Mouse (Mus musculus) MN1 (cell line): ENCODE data around the gene Fbxl2.

ENCODE experiments used
- DNase-seq: peaks from one replicate; pipeline ENCODE4 v3.0.0-alpha.2; 2016; ENCODE audit warnings: low spot score

Fbxl2 gene

DNA sequence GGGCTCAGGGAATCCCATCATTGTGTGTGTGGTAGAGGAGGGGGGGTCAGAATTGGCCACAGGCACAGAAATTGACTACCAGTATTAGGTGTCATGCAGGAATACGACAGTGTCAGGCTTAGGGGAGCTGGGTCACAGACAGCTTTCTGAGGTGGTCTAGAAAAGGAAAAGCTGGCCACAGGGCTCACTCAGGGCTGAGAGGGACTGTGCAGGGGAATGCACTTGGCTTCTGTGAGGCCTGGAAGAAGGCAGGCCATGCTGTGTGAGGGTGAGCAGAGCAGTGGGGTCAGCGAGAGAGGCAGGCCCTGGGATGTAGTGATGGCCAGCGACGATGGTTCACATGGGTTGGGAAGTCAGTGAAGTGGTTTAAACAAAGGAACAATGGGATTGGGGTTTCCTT lies 72.1 kb downstream of the Fbxl2 start:
- DNase-seq = no peak

DNA sequence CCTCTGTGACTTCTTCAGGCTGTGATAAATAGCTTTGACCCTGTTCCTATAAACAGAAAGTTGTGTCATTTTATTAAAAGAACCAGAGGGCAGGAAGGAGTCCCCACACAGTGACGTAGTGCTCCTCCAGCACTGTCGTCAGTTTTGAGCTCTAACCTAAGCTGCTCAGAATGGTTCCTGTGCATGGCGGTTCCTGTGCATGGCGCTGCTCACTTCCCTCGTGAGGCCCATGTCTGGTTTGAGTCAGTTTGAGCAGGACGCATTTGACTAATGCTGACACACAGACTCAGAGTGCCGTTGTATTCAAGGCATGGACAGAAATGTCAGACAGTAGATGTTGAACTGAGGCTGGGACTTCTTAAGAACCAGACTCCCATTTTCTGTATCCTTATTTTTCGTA lies 74.4 kb downstream of the Fbxl2 start:
- no peak for DNase-seq

DNA sequence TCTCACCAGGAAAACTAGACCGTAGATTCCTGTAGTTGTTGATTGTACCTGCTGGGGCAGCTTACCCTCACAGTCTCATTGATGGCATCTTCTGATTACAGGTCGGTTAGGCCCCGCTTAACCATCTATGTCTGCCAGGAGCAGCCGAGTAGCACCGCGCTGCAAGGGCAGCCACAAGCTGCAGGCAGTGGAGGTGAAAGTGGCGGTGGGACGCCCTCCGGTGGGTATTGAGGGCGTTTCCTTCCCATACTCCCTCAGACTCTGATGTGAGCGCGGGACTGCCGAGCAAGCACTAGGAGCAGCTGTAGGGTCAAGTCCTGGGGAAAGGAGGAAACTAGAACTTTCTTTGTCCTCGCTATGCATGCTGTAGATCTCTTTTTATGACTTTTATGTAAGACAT lies 76.0 kb downstream of the Fbxl2 start:
- DNase-seq = no peak

DNA sequence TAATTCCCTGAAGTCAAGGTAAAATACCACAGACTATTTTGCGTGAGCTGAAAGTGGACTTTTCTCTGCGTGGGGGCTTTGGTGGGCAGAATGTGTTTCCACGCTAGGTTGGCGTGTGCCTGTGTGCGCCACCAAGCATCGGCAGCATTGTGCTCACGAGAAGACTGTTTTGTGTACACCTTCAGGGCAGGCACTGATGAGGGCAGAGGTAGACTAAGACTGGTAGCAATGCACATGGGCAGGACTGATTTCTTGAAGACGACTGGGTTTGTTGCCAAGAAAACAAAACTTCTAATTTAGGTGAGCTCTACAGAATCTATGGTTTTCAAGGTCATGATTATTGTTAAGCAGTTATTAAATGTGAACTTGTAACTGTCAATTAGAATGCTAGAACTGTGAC lies 76.6 kb downstream of the Fbxl2 start:
- no peak for DNase-seq

DNA sequence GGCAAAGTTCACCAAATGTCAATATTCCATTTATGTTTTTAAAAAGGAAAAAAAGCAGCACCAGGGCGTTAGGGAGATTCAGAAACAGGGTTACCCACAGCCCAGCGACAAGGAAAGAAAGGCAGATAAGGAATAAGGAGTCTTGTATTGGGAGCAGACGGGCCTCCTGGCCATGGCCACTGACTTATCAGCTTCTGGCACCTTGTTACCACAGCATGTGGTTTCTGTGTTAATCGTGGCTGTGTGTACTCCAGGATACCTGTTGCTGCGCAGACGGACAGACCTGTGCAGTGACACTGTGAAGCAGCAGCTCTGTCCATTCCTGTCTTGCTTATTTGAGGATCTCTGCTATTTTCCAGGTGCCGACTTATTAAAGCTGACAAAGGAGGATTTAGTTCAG lies 77.0 kb downstream of the Fbxl2 start:
- DNase-seq = no peak

DNA sequence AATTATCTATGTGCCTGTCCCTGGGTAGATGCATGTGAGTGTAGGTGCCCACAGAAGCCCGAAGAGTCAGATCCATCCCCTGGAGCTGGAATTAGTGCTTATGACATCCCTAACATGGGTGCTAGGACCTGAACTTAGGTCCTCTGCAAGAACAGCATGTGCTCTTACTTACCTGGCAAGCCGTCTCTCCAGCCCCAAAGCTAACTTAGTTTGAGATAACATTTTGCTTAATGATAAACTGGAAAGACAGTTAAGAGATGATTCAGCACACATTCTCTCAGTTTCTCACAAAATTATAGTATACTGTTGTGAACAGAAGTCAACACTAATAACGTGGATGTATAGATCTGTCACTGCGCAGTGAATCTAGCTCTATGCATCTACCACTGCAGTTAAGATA lies 79.2 kb downstream of the Fbxl2 start:
- DNase-seq = no peak

DNA sequence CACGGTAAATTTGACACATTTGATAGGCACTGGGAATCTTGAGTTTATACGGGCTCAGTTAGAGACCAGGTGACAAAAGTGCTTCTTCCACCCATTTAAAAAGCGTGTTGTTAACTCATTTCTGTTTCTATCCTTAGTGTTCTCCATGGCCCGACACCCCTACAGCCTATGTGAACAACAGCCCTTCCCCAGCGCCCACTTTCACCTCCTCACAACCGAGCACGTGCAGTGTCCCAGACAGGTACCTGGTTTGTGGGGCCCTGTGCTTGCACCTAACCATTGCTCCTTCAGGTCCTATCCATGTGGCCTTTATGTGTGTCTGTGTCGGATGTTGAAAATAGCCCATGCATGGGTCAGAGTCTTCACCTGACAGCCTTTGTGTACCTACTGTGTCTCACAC lies 81.6 kb downstream of the Fbxl2 start:
- DNase-seq = no peak

DNA sequence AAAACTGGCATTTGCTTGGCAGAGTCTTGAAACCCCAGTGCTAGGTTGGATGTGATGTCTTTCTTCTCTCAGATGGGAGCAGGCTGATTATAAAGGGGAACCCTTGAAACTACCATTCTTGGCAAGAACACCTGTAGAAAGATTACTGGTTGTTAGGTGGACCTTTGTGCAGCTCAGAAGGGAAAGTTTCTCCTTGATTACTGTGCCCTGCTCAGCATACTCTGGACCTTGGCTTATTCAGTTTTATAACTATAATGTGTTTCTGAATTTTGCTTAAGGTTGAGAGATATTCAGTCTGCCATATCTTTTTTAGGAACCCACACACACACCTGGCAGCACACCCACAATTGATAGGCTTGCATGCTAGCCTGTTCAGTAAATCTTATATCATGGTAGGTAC lies 82.3 kb downstream of the Fbxl2 start:
- no peak for DNase-seq

DNA sequence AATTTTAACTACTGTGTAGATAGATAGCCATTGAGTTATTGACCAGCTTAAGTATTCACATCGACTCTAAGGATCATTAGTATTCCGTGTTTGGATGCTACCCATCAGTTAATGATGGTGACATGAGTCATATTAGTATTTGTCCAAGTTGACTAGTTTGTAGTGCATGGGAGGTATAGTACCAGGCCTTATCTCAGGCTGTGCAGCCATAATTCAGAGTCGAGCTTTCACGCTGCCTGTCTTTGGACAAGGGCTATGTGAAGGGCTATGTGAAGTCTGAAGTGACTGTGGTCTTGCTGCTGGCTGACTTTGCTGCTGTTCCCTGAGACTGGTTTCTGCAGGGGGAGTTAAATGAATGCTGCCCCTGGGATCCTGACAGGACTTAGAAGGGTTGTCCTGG lies 88.2 kb downstream of the Fbxl2 start:
- DNase-seq = no peak

DNA sequence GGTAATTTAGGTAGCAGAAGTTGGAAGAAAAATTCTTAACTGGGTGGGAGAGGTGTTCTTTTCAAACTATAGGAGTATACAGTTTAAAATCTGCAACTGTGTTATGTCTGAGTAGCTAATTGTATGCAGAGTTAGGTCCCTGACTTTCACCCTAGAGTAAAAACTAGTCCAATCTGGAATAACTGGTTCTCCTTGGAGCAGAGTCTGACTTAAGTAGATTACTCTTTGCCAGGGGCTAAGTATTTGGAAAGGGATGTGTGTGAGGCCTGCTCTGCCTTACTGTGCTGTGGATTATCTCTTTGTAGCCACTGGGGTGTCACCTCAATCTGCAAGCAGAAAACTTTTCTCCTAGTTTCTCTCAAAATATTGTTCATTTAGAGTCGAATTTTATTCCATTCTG lies 98.8 kb downstream of the Fbxl2 start:
- no peak for DNase-seq

DNA sequence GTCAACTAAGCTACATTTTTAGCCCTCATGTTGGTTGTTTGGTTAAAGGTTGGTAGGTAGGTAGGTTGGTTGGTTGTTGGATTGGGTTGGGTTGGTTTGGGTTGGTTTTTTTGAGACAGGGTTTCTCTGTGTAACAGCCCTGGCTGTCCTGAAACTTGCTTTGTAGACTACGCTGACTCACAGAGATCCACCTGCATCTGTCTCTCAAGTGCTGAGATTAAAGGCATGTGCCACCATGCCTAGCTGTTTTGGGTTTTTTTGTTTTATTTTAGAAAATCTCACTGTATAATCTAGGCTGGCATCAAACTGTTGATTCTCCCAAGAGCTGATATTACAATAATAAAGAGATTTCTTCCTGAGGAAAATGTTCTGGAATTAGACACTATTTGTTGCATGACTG lies 102.6 kb downstream of the Fbxl2 start:
- no peak for DNase-seq

DNA sequence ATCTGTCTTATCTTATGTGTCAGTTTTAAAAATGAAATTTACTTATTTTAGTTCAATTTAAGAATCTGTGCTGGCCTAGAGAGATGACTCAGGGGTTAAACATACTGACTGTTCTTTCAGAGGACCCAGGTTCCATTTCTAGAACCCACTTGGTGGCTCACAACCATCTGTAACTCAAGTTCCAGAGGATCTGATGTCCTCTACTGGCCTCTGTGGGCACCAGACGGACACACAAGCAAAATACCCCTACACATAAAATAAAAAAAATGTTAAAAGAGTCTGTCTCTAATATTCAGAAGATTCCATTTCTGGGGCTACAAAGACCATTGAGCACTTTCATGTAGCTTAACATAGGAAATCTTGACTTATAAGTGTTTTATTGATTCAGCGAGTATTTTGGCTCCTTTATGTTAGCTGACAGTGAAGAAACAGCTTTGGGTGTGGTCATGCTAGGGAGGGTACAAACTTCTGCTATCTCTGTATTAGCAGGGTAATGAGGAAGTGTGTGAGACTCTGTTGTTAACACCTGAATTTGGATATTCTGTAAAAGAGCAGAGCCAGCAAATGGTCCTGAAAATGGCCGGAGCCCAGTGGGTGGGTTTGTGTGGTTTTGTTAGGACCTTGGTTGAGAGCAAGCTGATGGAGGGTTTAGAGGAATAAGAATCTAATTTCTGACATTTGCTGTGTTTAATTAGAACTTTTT lies 104.7 kb downstream of the Fbxl2 start:
- no peak for DNase-seq

DNA sequence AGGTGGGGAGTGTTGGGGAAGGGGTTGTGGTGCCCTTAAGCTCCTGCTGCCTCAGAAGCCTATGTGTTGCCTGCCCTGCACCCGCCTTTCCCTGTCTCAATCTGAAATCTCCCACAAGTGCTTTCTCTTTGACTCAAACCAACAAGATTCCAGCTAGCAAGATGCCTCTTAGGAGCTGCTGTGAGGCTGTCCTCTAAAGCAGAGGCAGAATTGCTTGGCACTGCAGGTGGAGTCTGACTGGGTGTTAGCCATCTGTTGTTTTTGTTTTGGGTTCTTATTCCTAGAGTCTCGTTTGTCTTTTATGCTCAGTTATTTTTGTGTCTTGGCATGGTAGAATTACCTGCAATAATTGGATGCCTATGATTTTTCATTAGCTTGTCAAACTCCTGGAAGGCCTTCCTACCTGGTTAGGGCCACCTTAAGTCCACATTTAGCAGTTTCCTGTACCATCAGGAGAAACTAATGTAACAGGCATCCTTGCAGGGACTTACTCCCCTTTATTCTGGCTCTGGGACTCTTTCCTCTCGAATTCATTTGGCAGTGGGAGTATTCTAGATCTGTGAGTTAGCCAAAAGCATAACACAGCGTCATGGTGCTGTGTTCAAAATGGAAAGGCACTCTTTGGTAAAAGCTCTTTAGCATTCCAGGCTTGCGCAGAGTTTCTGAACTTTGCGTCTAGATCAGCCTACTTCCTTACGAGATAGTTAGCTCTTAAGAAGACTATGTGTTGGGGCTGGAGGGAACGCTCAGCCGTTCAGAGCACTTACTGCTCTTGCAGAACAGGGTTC lies 106.7 kb downstream of the Fbxl2 start:
- DNase-seq = no peak

DNA sequence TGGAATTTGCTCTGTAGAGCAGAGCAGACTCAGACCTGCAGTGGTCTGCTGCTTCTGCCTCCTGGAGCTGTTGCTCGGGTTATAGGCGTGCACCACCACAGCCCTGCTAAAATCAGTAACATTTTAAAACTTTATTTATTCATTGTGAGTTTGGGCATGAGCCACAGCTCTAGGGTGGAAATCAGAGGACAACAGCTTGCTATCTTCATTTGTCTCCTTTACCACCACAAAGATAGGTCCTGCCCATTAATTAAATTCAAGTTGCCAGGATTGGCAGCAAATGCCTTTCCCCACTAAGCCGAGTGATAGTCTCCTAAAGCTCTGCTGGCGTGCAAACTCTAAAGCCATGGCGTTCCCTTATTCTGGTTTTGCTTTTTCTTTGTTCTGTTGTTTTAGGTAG lies 110.4 kb downstream of the Fbxl2 start:
- no peak for DNase-seq

DNA sequence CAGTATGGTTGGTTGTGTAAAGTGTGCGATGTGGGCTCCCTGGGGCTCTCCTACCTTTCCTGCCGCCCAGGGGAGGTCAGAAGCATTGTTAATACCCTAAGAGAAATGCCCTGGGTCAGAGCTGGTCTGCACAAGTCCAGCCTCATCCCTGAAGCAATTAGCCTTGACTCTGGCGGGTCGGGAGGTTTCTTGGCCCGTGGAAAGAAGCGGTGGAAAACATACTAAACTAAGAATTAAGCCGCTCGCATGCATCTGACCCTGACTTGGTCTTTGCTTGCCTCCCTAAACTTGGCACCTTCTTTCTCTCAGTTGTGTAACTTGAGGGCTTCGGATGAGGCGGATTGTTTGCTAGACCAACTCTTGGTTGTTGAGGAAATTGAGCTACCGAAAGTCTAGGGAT lies 113.5 kb downstream of the Fbxl2 start:
- no peak for DNase-seq

DNA sequence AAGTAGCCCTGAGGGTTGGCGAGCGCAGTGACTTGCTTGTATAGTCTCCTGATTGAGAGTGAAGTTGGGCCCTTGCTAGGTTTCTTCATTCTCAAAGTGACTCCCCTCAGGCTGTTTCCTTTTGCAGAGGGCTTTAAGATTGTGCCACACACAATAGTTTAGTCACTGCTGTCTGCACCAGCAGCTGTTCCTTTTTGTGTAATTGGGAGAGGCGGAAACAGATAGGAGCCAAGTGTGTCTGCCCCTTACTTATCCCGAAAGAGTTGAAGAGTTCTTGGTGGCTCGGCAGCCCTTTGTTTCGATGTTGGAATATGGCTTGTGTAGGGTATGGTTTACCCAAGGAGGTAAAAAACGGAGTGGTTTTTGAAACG lies 113.9 kb downstream of the Fbxl2 start:
- DNase-seq = no peak

DNA sequence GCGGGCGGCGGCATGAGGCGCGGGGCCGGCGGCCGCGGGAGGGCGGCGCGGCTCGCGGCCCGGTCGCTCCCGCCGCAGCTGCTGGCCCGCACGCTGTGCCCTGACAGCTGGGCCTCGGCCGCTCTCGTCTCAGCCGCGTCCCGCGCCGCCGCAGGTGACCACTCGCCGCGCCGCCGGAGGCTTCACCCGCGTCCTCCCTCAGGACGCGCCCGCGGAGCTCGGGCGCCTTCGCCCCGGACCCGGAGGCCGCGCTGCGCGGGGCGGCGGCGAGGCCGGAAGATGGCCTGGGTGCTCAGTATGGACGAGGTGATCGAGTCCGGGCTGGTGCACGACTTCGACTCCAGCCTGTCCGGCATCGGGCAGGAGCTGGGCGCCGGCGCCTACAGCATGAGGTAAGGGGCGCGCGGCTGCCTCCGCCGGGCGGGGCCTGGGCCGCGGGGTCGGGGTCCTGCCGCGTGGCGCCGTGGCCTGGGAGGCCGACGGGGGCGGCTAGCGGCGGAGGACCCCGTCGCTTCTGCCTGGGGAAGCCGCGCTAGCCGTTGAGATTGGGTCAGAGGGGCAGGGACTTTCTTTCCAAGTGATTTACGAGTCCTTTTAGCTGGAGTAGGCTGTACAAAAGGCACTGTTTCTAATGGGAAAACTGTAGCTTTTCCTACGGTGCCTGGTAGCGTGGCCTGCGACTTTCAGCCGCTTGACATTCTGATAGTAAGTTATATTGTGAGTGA lies 114.5 kb downstream of the Fbxl2 start:
- DNase-seq = peak; percentile 41

DNA sequence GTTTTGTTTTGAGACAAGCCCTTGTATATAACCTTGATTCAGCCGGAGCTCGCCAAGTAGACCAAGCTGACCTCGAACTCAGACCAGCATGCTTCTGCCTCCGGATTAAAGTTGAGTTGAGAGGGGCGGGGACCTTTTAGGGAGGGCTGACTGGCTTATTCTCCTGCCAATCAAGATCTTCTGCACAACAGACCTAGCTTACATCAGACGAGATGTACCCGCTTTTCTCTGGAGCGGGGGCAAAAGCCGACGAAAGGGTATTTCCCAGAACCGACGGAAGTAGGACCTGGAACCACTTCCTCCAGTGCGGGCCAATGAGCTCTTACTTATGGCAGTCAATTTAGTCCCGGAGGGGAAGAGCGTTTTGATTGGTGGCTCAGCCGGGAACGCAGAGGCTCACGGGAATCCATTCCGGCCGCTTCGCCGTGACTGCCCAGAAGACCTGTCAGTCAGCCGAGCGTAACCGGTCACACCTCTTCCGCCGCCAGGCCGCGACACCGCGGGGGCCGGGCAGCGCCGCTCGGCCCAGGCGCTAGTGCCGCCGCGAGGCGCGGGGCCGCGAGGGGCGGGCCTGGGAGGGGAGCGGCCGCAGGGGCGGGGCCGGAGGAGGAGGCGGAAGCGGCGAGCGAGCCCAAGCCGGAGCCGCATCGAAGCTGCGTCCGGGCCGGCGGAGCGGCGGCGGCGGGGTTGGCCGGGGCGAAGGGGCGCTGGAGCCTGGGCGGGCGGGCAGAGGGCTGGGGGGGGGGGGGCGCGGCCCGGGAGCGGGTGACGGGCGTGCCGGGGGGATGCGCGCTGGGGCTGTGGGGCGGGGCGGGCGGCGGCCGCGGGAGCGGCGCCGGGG lies 115.2 kb downstream of the Fbxl2 start, which contains the start of gene Ubp1:
Gene Ubp1, plus strand, starts transcription at position 401 of the 841 bp plus-strand sequence.
- DNase-seq = peak; percentile 98

DNA sequence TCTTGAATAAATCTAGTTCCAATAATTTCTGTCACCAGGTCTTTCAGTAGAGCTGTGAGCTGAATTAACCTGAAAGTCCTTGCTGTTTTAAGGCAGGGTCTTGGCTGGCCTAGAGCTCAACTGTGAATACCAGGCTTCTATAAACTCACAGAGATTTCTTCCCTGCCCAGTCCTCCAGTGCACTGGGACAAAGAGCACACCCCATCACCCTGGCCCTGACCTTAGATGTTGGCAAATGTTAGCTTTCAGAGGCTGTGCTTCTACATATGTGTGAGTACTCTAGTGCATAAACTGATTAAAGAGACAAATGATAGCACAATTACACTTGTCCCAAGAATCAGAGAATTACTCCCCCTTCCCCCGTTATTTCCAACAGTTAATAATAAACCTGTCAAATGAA lies 116.3 kb downstream of the Fbxl2 start:
- DNase-seq = peak; percentile 22

DNA sequence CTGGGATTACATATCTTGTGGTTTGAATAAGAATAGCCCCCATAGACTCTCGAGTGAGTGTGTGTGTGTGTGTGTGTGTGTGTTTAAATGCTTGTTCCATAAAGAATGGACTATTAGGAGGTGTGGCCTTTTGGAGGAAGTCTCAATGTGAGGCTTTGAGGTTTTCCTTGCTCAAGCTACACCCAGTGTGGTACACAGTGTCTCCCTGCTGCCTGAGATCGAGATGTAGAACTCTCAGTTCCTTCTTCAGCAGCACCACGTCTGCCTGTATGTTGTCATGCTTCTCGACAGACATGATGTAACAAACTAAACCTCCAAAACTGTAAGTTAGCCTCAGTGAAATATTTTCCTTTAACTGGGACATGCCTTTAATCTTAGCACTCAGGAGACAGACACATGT lies 117.4 kb downstream of the Fbxl2 start:
- DNase-seq = no peak

DNA sequence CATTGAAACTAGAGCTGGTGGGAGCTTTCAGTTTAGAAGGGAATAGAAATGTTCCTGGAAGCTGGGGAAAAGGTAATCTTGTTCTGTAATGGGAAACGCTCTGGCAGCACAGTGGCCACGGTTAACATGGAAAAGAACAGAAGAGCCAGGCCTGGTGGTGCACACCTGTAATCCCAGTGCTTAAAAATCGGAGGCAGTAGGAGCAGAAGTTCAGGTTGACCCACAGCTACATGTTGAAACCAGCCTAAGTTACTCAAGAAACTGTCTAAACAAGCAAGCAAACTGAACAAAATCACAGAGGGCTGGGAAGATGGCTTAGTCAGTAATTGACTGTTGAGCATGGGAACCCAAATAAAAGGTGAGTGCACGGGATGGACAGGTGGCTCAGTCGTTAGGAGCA lies 121.1 kb downstream of the Fbxl2 start:
- DNase-seq = no peak

DNA sequence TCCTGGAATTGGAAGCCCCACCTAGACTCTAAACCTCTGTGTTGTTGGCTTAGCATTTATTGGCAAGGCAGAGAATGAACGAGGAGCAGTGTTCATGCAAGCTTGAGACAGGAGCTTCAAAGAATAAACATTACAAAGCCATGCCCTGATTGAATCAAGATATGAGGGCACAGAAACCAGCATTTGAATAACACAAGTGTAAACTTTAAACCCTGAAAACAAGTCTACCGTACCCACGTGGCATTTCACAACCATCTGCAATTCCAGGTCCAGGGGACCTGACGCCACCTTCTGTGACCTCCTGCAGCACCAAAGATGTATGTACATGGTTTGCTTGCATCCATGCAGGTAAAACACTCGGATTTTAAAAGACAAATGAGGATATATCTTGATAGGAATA lies 123.3 kb downstream of the Fbxl2 start:
- DNase-seq = no peak
